Mouse (Mus musculus) adrenal gland, postnatal 4 days (tissue): ENCODE data around the gene Fermt2. TPM values are rescaled to one million over a fixed set of nuclear protein-coding genes. Genes with fewer than 3 reads are reported as not detected.

Experiments
- DNase-seq, 2 experiments: peaks; one replicate each; pipeline ENCODE4 v3.0.0; 2021 to 2022; ENCODE audit warnings: low spot score in 2 of 2, mixed read lengths in 2 of 2
- total RNA-seq, 2 experiments: library from RNA; stranded (reverse); gene quantifications; 2 replicates each; pipeline ENCODE4 v1.2.3; 2021

Gene Fermt2
- total RNA-seq, 2 experiments from 2014 or later: 132 to 136 TPM

GRCm38 (mm10) chr14:45439387-45439786 lies 90.5 kb downstream of the Fermt2 start:
- DNase-seq: no peak

- DNase-seq: no peak
These were observed 91.0 kb downstream of the Fermt2 start for GRCm38 (mm10) chr14:45438931-45439275.

GRCm38 (mm10) chr14:45438250-45438930 lies 91.5 kb downstream of the Fermt2 start:
- DNase-seq: no peak

GRCm38 (mm10) chr14:45434220-45434619 lies 95.7 kb downstream of the Fermt2 start:
- no peak for DNase-seq

- DNase-seq: no peak
These were observed 97.9 kb downstream of the Fermt2 start for GRCm38 (mm10) chr14:45432003-45432402.

- DNase-seq: no peak
These were observed 99.7 kb downstream of the Fermt2 start for GRCm38 (mm10) chr14:45430066-45430842.

- no peak for DNase-seq
These were observed 106.7 kb downstream of the Fermt2 start for GRCm38 (mm10) chr14:45423220-45423619.

- no peak for DNase-seq
These were observed 107.5 kb downstream of the Fermt2 start for GRCm38 (mm10) chr14:45422371-45422770.

GRCm38 (mm10) chr14:45419323-45419722 lies 110.6 kb downstream of the Fermt2 start:
- no peak for DNase-seq

- DNase-seq: no peak
These were observed 111.4 kb downstream of the Fermt2 start for GRCm38 (mm10) chr14:45418553-45418952.

GRCm38 (mm10) chr14:45416265-45416664 lies 113.7 kb downstream of the Fermt2 start:
- no peak for DNase-seq

Other genes with a start within 250 kb of the Fermt2 start
- 10 to 100 TPM; 34.5 to 38.5 TPM for gene Ero1l, start 211.3 kb downstream of the Fermt2 start, total RNA-seq
- 100 to 1,000 TPM; 125 to 127 TPM for gene Psmc6, start 200.3 kb downstream of the Fermt2 start, total RNA-seq
- 10 to 100 TPM; 38.0 to 43.9 TPM for gene Styx, start 179.0 kb downstream of the Fermt2 start, total RNA-seq
- 10 to 100 TPM; 30.7 to 31.5 TPM for gene Gnpnat1, start 125.2 kb downstream of the Fermt2 start, total RNA-seq
- gene Ddhd1, start 128.0 kb upstream of the Fermt2 start, total RNA-seq: 10 to 100 TPM; 17.5 to 24.2 TPM